Mouse (Mus musculus): ENCODE data around the gene Dyrk4.

GRCm38 (mm10) chr6:126921111-126921881, at the start of gene Dyrk4:
- no peak for TF ChIP-seq CTCF (IDR thresholded peaks at IDR 0.05; ENCODE audit: low read depth)
- no peak for TF ChIP-seq EP300 (IDR thresholded peaks at IDR 0.05; ENCODE audit: low read depth)
